Mouse (Mus musculus) left cerebral cortex, adult 8-10 months (tissue): ENCODE results near the gene Cep135. TPM values are rescaled to one million over a fixed set of nuclear protein-coding genes. Genes with fewer than 3 reads are reported as not detected.

Experiments
- DNase-seq, 2 experiments: peaks; one replicate each; pipeline ENCODE4 v3.0.0; 2022; ENCODE audit warnings: low spot score in 2 of 2
- total RNA-seq, 4 experiments: library from RNA; stranded (reverse); gene quantifications; 2 replicates each; pipeline ENCODE4 v1.2.4; 2022

The Cep135 gene
- total RNA-seq, 4 experiments from 2014 or later, result 6.2 to 7.0 (median 6.8) TPM

DNA sequence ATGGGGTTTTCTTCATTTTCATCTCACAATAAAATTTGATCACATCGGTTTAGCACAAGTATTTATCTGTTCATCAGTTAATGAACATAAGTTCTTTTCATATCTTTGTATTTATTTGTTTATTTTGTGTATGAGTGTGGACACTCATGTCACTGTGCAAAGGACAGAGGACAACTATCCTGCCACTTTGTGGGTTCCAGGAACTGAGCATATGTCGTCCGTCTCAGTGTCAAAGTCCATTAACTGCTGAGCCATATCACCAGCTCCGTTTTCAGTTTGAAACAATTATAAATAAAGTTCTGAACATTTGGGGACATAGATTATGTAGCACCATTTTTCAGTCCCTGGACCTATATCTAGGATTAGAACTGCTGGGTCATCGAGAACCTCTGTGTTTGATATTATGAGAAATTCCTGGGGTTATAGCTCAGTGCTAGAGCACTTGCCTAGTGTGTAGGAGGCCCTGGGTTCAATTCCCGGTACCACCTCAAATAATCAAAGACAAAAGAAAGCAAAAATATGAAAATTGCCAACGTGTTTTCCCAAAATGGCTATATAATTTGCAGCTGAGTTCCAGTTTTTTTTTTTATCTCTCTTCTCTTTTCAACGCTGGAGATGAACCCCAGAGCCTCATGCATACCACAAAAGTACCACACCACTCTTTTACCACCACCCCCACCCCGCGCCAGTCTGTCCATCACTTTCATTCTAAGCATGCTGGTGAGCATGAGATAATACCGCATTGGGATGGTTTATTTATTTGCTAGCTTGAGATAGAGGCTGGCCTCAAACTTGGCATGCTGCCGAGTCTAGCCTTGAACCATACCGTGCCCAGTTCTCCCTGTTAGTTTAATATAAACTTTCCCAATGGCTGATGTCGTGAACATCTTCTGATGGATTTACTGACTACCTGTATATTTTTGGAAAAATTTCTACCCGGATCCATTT is 96.4 kb downstream of the Cep135 start:
- DNase-seq, result no peak

GRCm38 (mm10) chr5:76687961-76688600 is 99.6 kb downstream of the Cep135 start:
- no peak for DNase-seq

- no peak for DNase-seq
Measured at GRCm38 (mm10) chr5:76688643-76689042, 100.1 kb downstream of the Cep135 start.

DNA sequence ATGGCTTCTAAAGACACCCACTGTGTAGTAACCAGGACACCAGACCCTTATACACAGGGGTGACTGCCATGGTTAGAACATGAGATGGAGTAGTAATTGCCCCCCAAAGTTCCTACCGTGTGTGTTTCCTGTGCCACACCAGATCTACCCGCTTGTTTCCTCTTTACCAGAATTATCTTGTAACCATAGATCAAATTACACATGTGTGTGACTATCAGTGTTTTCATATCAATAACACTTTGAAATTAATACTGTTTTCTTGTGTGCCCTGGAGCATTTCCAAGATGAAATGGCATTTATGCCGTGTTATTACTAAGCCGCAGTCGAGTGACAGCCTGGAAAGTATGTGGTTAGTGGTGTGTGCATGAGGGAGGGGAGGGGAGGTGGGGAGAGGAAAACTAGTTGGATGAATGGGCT is 101.7 kb downstream of the Cep135 start:
- DNase-seq, result no peak

DNA sequence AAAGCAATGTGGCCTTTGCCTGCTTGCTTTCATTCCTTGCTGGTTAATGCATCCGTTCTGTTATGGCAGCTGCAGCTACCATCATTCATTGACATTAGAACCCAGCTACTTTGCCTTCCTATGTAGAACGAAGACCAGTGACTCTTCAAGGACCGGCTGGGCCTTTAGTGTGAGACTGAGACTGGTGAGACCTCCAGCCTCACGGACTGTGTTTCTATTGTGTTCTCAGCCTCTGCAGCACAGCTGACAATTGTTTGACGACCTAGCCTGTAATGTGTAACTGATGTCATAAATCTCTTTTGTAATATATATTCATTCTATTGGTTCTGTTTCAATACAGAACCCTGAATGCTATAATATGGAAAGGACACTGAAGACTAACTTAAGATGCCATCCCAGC is 102.8 kb downstream of the Cep135 start:
- no peak for DNase-seq

DNA sequence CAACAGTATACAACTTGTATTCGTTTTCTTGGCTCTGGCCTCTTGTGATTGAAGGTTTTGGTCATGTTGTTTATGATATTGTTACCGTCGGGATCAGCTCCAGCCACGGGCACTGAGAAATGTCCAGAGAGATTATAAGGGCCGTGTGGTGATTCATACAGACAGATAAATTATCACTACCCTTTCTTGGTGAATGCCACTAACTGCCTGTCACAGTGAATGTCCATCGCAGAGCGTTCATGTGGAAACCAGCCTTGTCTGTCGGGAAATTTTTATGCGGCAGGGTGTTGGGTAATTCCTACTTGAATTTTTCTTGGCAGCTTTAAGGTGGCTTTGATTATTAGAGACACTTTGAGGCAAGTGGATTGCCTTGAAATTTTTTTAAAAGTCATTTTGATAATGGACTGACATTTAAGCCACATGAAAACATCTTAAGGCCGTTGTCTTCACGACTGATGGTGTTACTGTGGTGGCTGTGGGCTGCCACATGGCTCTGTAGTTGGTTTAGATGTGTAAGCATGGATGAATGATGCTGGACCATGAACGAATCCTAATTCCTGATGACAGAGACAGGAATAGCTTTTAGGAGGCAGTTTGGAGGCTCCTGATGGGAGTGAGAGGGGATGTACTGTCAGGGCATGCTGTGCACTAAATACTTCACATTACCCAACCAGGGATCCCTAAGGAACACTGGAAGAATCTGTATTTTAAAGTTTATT is 103.4 kb downstream of the Cep135 start:
- DNase-seq, result no peak

Other genes with a start within 250 kb of the Cep135 start
- not detected for gene Nmu, start 224.9 kb upstream of the Cep135 start, total RNA-seq
- gene Gm7271, start 104.7 kb upstream of the Cep135 start, total RNA-seq, result not detected
- gene Exoc1, start 59.4 kb upstream of the Cep135 start, total RNA-seq, result 10 to 100 TPM; 48.8 to 59.2 (median 57.1) TPM
- gene C530008M17Rik, start 67.8 kb downstream of the Cep135 start, total RNA-seq, result 10 to 100 TPM; 48.2 to 53.4 (median 51.1) TPM